Comparison of ENCODE assay signal across 18 mouse cellular contexts in the genomic region with DNA sequence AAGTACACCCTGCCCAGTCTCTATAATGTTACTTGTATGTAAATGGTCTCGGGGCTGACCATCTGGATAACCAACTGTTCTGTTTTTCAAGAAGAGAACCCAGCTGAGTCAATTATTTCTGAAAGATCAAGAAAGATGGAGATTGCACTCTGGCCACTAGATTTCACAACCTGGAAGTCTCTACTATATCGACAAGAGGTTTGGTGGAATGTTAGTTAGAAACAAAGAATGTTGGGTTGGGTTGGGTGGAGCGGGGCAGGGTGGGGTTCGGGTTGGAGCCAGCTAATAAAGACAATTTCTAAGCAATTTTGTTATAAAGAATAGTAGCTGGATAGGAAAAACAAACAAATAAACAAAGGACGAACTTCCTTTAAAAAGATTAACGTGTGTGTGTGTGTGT.
"Had no signal": no experiment of that assay in that cellular context is flagged by ENCODE, and none has a peak within 500 bp of the region (broad histone marks: within the 10 kb centered on the region; RNA-seq: fewer than 3 reads in every experiment).

No protein-coding gene starts in this region.

- H3K36me3 ChIP-seq: limb, embryonic 10.5 days; limb, embryonic 13.5 days; lung, embryonic 15.5 days; midbrain, embryonic 10.5 days; midbrain, embryonic 13.5 days had no signal

- DNase-seq: kidney, adult 2 months; kidney, postnatal 25 days; layer of hippocampus, adult 9-11 months; liver; liver, postnatal 0 days; thymus, adult 2 months; thymus, postnatal 14 days had no signal

- H3K4me2 ChIP-seq: limb, embryonic 13.5 days; lung, embryonic 15.5 days; midbrain, embryonic 13.5 days had no signal

- H3K27me3 ChIP-seq: limb, embryonic 13.5 days; lung, embryonic 15.5 days; megakaryocyte, embryonic 14.5 days; midbrain, embryonic 13.5 days had no signal

- H3K4me3 ChIP-seq: layer of hippocampus, adult 2 months; limb, embryonic 10.5 days; limb, embryonic 13.5 days; lung, embryonic 15.5 days; megakaryocyte, embryonic 14.5 days; midbrain, embryonic 10.5 days; midbrain, embryonic 13.5 days; myocyte had no signal

- H3K9me3 ChIP-seq: limb, embryonic 10.5 days; limb, embryonic 13.5 days; lung, embryonic 15.5 days; megakaryocyte, embryonic 14.5 days; midbrain, embryonic 10.5 days; midbrain, embryonic 13.5 days had no signal

- ATAC-seq: liver, postnatal 0 days; midbrain, embryonic 13.5 days; midbrain, embryonic 16.5 days had no signal

- H3K9ac ChIP-seq: limb, embryonic 13.5 days; liver, embryonic 14.5 days; liver, postnatal 0 days; lung, embryonic 15.5 days; midbrain, embryonic 13.5 days had no signal

- H3K27ac ChIP-seq: kidney, postnatal 0 days; layer of hippocampus, adult 2 months; limb, embryonic 10.5 days; limb, embryonic 13.5 days; liver, embryonic 14.5 days; midbrain, embryonic 10.5 days; midbrain, embryonic 13.5 days had no signal
